Mouse (Mus musculus) bone marrow, adult 2 months (tissue): Measurements from ENCODE around the gene Lrch2. TPM values are rescaled to one million over a fixed set of nuclear protein-coding genes. Genes with fewer than 3 reads are reported as not detected.
"Not testable (repeated sequence)": the region's sequence is repeated elsewhere in the genome, so short reads cannot be mapped to it uniquely, and the experiment has no call there.

Experiments
- H3K27ac ChIP-seq: fragments of 200-500 bp; 2 replicates; pipeline ENCODE4 v1.5.1; 2012; ENCODE audit warnings: low read depth, mild to moderate bottlenecking, control low read depth, inconsistent platforms, low read length; ENCODE audit not compliant: control insufficient read depth, poor library complexity, insufficient read depth
- H3K4me1 ChIP-seq: fragments of 200-500 bp; 2 replicates; pipeline ENCODE4 v1.6.1; 2011; ENCODE audit warnings: low read length; ENCODE audit not compliant: control insufficient read depth, insufficient read depth
- H3K4me3 ChIP-seq: fragments of 200-500 bp; replicated peaks from 2 replicates; pipeline ENCODE3; 2011; ENCODE audit warnings: mild to moderate bottlenecking, low read depth, low read length, control low read depth; ENCODE audit not compliant: control insufficient read depth
- CTCF ChIP-seq: fragments of 200-500 bp; IDR thresholded peaks from 2 replicates; pipeline ENCODE4 v1.5.1; 2011; ENCODE audit warnings: low read length, control low read depth; ENCODE audit not compliant: control insufficient read depth, insufficient read depth
- POLR2A ChIP-seq: fragments of 200-500 bp; IDR thresholded peaks from 2 replicates; pipeline ENCODE4 v1.6.1; 2011; ENCODE audit warnings: low read depth, mild to moderate bottlenecking, control low read depth, low read length, borderline replicate concordance; ENCODE audit not compliant: control insufficient read depth
- WGBS: fragments of 180-500 bp; shearing (Covaris S2); methylation state at CpG from one replicate; pipeline ENCODE4 v1.1.7; 2018; 5-methylcytosine and 5-hydroxymethylcytosine counted together
- polyA plus RNA-seq: library from polyadenylated mRNA; stranded (reverse); fragments of >200 nt; gene quantifications from 2 replicates; pipeline ENCODE4 v1.2.4, GENCODE M21; 2011; ENCODE audit warnings: low replicate concordance; ENCODE audit not compliant: missing spikeins, insufficient read depth, insufficient read length

Gene Lrch2
- polyA plus RNA-seq, result 3.0 TPM in 1 of 2 replicates, not detected in the other

GRCm38 (mm10) chrX:147553421-147554201 lies at the start of gene Lrch2:
Gene Lrch2 (minus strand): TSS chrX:147554081.
- TF ChIP-seq CTCF (no peak), POLR2A (no peak)

GRCm38 (mm10) chrX:147540934-147541870 lies 12.7 kb downstream of the Lrch2 start:
- H3K4me3 ChIP-seq, result no peak overlapping the region
- WGBS, result 79% methylated on average over 11 of the region's 11 CpGs
- TF ChIP-seq POLR2A (no peak), CTCF (no peak)

More at GRCm38 (mm10) chrX:147553421-147554201, at the start of gene Lrch2:
- no peak within 1 kb of the TSS for H3K27ac ChIP-seq
- H3K4me3 ChIP-seq, result no peak within 1 kb of the TSS
- WGBS, result 10% methylated on average over 42 of the region's 50 CpGs
- H3K4me1 ChIP-seq, result no peaks in the 10 kb centered on the region

GRCm38 (mm10) chrX:147538377-147538776 lies 15.5 kb downstream of the Lrch2 start:
- H3K4me3 ChIP-seq, result no peak overlapping the region
- TF ChIP-seq POLR2A, result no peak
- no peak for TF ChIP-seq CTCF
- no peaks in the 10 kb centered on the region for H3K4me1 ChIP-seq
- no peak overlapping the region for H3K27ac ChIP-seq

More at GRCm38 (mm10) chrX:147540934-147541870, 12.7 kb downstream of the Lrch2 start:
- Histone ChIP-seq H3K4me1 (no peaks in the 10 kb centered on the region), H3K27ac (no peak overlapping the region)

- H3K4me1 ChIP-seq, H3K27ac ChIP-seq, H3K4me3 ChIP-seq: not testable (repeated sequence)
- 81% methylated on average over 3 of the region's 3 CpGs for WGBS
Observed at GRCm38 (mm10) chrX:147537117-147537516, 16.8 kb downstream of the Lrch2 start.

DNA sequence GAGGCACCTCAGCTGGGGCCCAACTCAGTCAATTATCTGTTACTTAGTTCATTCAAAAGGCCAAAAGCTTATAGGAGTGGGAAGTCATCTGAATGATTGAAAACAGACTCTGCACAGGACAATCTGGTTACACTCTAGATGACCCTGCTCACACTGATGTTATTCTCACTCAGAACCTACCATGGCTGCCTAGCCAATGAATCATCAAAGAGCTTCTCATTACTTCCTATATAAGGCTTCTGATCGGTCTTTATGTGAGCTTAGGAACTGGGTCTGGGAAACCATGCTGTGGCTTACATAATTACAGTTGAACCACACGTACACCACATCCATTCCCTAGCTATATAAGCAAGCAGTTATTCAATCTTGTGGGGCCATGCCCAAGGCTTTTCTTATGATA lies 18.3 kb downstream of the Lrch2 start:
- no peaks in the 10 kb centered on the region for H3K4me1 ChIP-seq
- H3K4me3 ChIP-seq, result no peak overlapping the region
- TF ChIP-seq POLR2A, result no peak
- no peak for TF ChIP-seq CTCF
- WGBS, result 51% methylated on average over 2 of the region's 2 CpGs
- H3K27ac ChIP-seq, result no peak overlapping the region

GRCm38 (mm10) chrX:147531675-147532074 lies 22.2 kb downstream of the Lrch2 start:
- Histone ChIP-seq H3K4me1 (no peaks in the 10 kb centered on the region), H3K27ac (no peak overlapping the region), H3K4me3 (no peak overlapping the region)
- no peak for TF ChIP-seq CTCF
- TF ChIP-seq POLR2A, result no peak
- 55% methylated on average over 4 of the region's 4 CpGs for WGBS

DNA sequence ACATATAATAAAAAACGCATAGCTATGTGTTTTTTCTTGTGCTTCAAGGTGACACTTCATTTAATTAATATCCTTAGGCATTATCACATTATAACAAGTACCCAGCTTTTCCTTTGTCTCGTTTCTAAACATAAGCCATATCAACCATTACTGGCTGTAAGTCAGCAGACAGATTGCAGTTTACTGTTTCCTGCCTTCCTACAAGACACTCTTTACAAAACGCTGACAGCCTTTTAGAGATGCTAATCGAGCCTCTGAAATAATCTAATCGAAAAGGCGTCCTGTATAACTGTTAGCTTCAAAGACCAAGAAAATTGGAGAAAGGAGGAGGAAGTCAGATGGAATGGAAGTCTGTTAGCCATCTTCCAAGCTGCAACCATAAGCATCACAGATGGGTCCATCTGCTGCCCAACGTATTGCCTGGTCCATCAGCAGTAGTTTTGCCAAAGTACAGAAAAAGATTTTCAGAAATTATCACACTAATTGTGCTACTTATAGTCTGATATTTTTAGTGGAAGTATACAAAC lies 26.2 kb downstream of the Lrch2 start:
- Histone ChIP-seq H3K4me3 (no peak overlapping the region), H3K27ac (no peak overlapping the region), H3K4me1 (no peaks in the 10 kb centered on the region)
- WGBS, result 66% methylated on average over 7 of the region's 7 CpGs
- no peak for TF ChIP-seq CTCF
- TF ChIP-seq POLR2A, result no peak

- no peak overlapping the region for H3K4me3 ChIP-seq
- no peak overlapping the region for H3K27ac ChIP-seq
- TF ChIP-seq CTCF, result no peak
- no peak for TF ChIP-seq POLR2A
- 75% methylated on average over 2 of the region's 2 CpGs for WGBS
- H3K4me1 ChIP-seq, result no peaks in the 10 kb centered on the region
Observed at GRCm38 (mm10) chrX:147489551-147489950, 64.3 kb downstream of the Lrch2 start.

DNA sequence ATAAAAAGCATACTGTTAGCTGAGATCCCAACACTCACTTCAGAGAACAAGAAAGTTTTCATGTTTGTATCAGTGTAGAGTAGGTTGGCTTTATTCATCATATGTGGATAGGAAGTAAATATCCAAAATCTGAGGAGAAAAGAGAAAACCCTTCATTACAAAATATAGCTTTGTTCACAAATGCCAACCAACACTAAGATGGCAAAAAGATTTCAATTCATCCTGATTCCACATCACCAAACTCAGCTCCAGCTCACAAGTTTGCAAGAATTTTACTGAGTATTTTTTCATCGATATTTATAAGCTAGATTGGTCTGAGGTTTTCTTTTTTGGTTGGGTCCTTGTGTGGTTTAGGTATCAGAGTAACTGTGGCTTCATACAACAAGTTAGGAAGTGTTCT lies 100.3 kb downstream of the Lrch2 start, which contains the start of gene Vmn1r239-ps:
Gene Vmn1r239-ps (minus strand): TSS at position 101 of the 400 bp plus-strand sequence.
- WGBS, result 64% methylated on average over 1 of the region's 1 CpGs
- not testable (repeated sequence) for H3K4me1 ChIP-seq, H3K27ac ChIP-seq, H3K4me3 ChIP-seq
